Mouse (Mus musculus) embryonic facial prominence, embryonic 12.5 days (tissue): Measurements from ENCODE around the gene Olfr965. TPM values are rescaled to one million over a fixed set of nuclear protein-coding genes. Genes with fewer than 3 reads are reported as not detected.
"Not testable (repeated sequence)": the region's sequence is repeated elsewhere in the genome, so short reads cannot be mapped to it uniquely, and the experiment has no call there.

Experiments used
- ATAC-seq: fragments of 200-750 bp; cut with Nextera tagmentation; 2 replicates; pipeline ENCODE4 v1.8.0; 2017; ENCODE audit not compliant: insufficient number of reproducible peaks, insufficient read depth, low FRiP score, low TSS enrichment
- H3K27ac ChIP-seq: fragments of 300-500 bp; sonication (generic); 2 replicates; pipeline ENCODE4 v1.5.1; 2016; ENCODE audit warnings: mild to moderate bottlenecking
- H3K27me3 ChIP-seq: fragments of 300-500 bp; sonication (generic); 2 replicates; pipeline ENCODE4 v1.6.1; 2016; ENCODE audit warnings: mild to moderate bottlenecking, moderate library complexity
- H3K36me3 ChIP-seq: fragments of 300-500 bp; sonication (generic); 2 replicates; pipeline ENCODE4 v1.6.1; 2016; ENCODE audit warnings: mild to moderate bottlenecking
- H3K4me1 ChIP-seq: fragments of 300-500 bp; sonication (generic); 2 replicates; pipeline ENCODE4 v1.6.1; 2016
- H3K4me2 ChIP-seq: fragments of 300-500 bp; sonication (generic); replicated peaks from 2 replicates; pipeline ENCODE4 v1.6.1; 2016; ENCODE audit warnings: mild to moderate bottlenecking, moderate library complexity
- H3K4me3 ChIP-seq: fragments of 300-500 bp; sonication (generic); 2 replicates; pipeline ENCODE4 v1.5.1; 2016; ENCODE audit warnings: mild to moderate bottlenecking
- H3K9ac ChIP-seq: fragments of 300-500 bp; sonication (generic); 2 replicates; pipeline ENCODE4 v1.6.1; 2016; ENCODE audit warnings: mild to moderate bottlenecking, moderate library complexity
- H3K9me3 ChIP-seq: fragments of 300-500 bp; sonication (generic); 2 replicates; pipeline ENCODE4 v1.6.1; 2016; ENCODE audit warnings: mild to moderate bottlenecking, moderate library complexity
- WGBS: fragments of 180-500 bp; shearing (Covaris S2); methylation state at CpG from one replicate; pipeline ENCODE4 v1.1.7; 2016; 5-methylcytosine and 5-hydroxymethylcytosine counted together
- polyA plus RNA-seq: library from polyadenylated mRNA; unstranded; fragments of >200 nt; fragmentation: Nextera tagmentation; extraction: Ambion mirVana; gene quantifications from 2 replicates; pipeline ENCODE4 v1.2.1, GENCODE M21; 2016

Olfr965 gene
- polyA plus RNA-seq = not detected in 2 replicates

- H3K9me3 ChIP-seq = no peaks in the 10 kb centered on the region
- no peak within 1 kb of the TSS for H3K9ac ChIP-seq
- H3K27ac ChIP-seq = no peak within 1 kb of the TSS
- H3K36me3 ChIP-seq = no peaks in the 10 kb centered on the region
- no peak for ATAC-seq
- no peak within 1 kb of the TSS for H3K4me3 ChIP-seq
- H3K4me2 ChIP-seq = no peak within 1 kb of the TSS
- no peaks in the 10 kb centered on the region for H3K4me1 ChIP-seq
- H3K27me3 ChIP-seq = no peaks in the 10 kb centered on the region
Measured at GRCm38 (mm10) chr9:39711053-39711452, at the start of gene Olfr965. TSS of gene Olfr965 (plus strand) at chr9:39711353.

- no peaks in the 10 kb centered on the region for H3K9me3 ChIP-seq
- no peaks in the 10 kb centered on the region for H3K36me3 ChIP-seq
- WGBS = 84% methylated on average over 1 of the region's 1 CpGs
- H3K27me3 ChIP-seq = no peaks in the 10 kb centered on the region
- H3K4me3 ChIP-seq = no peak within 1 kb of the TSS
- H3K4me2 ChIP-seq = no peak within 1 kb of the TSS
- H3K4me1 ChIP-seq = no peaks in the 10 kb centered on the region
- no peak within 1 kb of the TSS for H3K27ac ChIP-seq
- ATAC-seq = no peak
- H3K9ac ChIP-seq = no peak within 1 kb of the TSS
Measured at GRCm38 (mm10) chr9:39666905-39667304, 44.2 kb upstream of the Olfr965 start, which contains the start of gene Olfr963. TSS of gene Olfr963 (plus strand) at chr9:39667205.

GRCm38 (mm10) chr9:39669723-39670122 is 41.4 kb upstream of the Olfr965 start:
- Histone ChIP-seq H3K9me3 (no peaks in the 10 kb centered on the region), H3K36me3 (no peaks in the 10 kb centered on the region), H3K4me1 (no peaks in the 10 kb centered on the region), H3K9ac (no peak overlapping the region), H3K27me3 (no peaks in the 10 kb centered on the region), H3K4me3 (no peak overlapping the region), H3K4me2 (no peak overlapping the region), H3K27ac (no peak overlapping the region)
- no peak for ATAC-seq
- WGBS = 80% methylated on average over 2 of the region's 2 CpGs

- no peaks in the 10 kb centered on the region for H3K27me3 ChIP-seq
- H3K9ac ChIP-seq = no peak overlapping the region
- H3K36me3 ChIP-seq = no peaks in the 10 kb centered on the region
- no peak for ATAC-seq
- no peak overlapping the region for H3K4me3 ChIP-seq
- no peak overlapping the region for H3K27ac ChIP-seq
- H3K9me3 ChIP-seq = no peaks in the 10 kb centered on the region
- WGBS = 82% methylated on average over 2 of the region's 2 CpGs
- no peak overlapping the region for H3K4me2 ChIP-seq
- no peaks in the 10 kb centered on the region for H3K4me1 ChIP-seq
Measured at GRCm38 (mm10) chr9:39674820-39675219, 36.3 kb upstream of the Olfr965 start.

GRCm38 (mm10) chr9:39678557-39678956 is 32.6 kb upstream of the Olfr965 start:
- no peaks in the 10 kb centered on the region for H3K36me3 ChIP-seq
- no peaks in the 10 kb centered on the region for H3K27me3 ChIP-seq
- WGBS = 97% methylated on average over 2 of the region's 2 CpGs
- H3K9me3 ChIP-seq = no peaks in the 10 kb centered on the region
- H3K4me1 ChIP-seq = no peaks in the 10 kb centered on the region
- ATAC-seq = no peak
- H3K27ac ChIP-seq = no peak overlapping the region
- no peak overlapping the region for H3K9ac ChIP-seq
- H3K4me3 ChIP-seq = no peak overlapping the region
- no peak overlapping the region for H3K4me2 ChIP-seq

GRCm38 (mm10) chr9:39679280-39679679 is 31.9 kb upstream of the Olfr965 start:
- ATAC-seq = no peak
- no peak overlapping the region for H3K4me3 ChIP-seq
- H3K9me3 ChIP-seq = no peaks in the 10 kb centered on the region
- no peaks in the 10 kb centered on the region for H3K4me1 ChIP-seq
- H3K4me2 ChIP-seq = no peak overlapping the region
- 44% methylated on average over 2 of the region's 2 CpGs for WGBS
- no peaks in the 10 kb centered on the region for H3K36me3 ChIP-seq
- H3K9ac ChIP-seq = no peak overlapping the region
- H3K27ac ChIP-seq = no peak overlapping the region
- H3K27me3 ChIP-seq = no peaks in the 10 kb centered on the region

- not testable (repeated sequence) for H3K4me1 ChIP-seq, H3K27me3 ChIP-seq, H3K36me3 ChIP-seq, H3K27ac ChIP-seq, H3K9me3 ChIP-seq, H3K9ac ChIP-seq, H3K4me2 ChIP-seq, ATAC-seq, H3K4me3 ChIP-seq
- 82% methylated on average over 8 of the region's 8 CpGs for WGBS
Measured at GRCm38 (mm10) chr9:39701123-39701522, 10.0 kb upstream of the Olfr965 start.

- H3K27me3 ChIP-seq = no peaks in the 10 kb centered on the region
- H3K27ac ChIP-seq = no peak within 1 kb of the TSS
- no peaks in the 10 kb centered on the region for H3K36me3 ChIP-seq
- no peak within 1 kb of the TSS for H3K4me2 ChIP-seq
- H3K4me1 ChIP-seq = no peaks in the 10 kb centered on the region
- H3K9me3 ChIP-seq = no peaks in the 10 kb centered on the region
- ATAC-seq = no peak
- no peak within 1 kb of the TSS for H3K4me3 ChIP-seq
- H3K9ac ChIP-seq = no peak within 1 kb of the TSS
Measured at GRCm38 (mm10) chr9:39707017-39707416, 4.1 kb upstream of the Olfr965 start, which contains the start of gene Olfr149. TSS of gene Olfr149 (minus strand) at chr9:39707117.

- Histone ChIP-seq H3K9me3 (no peaks in the 10 kb centered on the region), H3K4me3 (no peak overlapping the region), H3K4me2 (no peak overlapping the region), H3K27me3 (no peaks in the 10 kb centered on the region), H3K4me1 (no peaks in the 10 kb centered on the region), H3K9ac (no peak overlapping the region), H3K27ac (no peak overlapping the region), H3K36me3 (no peaks in the 10 kb centered on the region)
- ATAC-seq = no peak
- WGBS = 63% methylated on average over 3 of the region's 3 CpGs
Measured at GRCm38 (mm10) chr9:39708958-39709357, 2.2 kb upstream of the Olfr965 start.

GRCm38 (mm10) chr9:39730678-39731077 is 19.5 kb downstream of the Olfr965 start, which contains the start of gene Olfr150:
TSS of gene Olfr150 (plus strand) at chr9:39730978.
- H3K4me2 ChIP-seq = no peak within 1 kb of the TSS
- no peaks in the 10 kb centered on the region for H3K9me3 ChIP-seq
- H3K4me1 ChIP-seq = no peaks in the 10 kb centered on the region
- no peak within 1 kb of the TSS for H3K9ac ChIP-seq
- no peak within 1 kb of the TSS for H3K4me3 ChIP-seq
- H3K27me3 ChIP-seq = no peaks in the 10 kb centered on the region
- ATAC-seq = no peak
- no peaks in the 10 kb centered on the region for H3K36me3 ChIP-seq
- H3K27ac ChIP-seq = no peak within 1 kb of the TSS

GRCm38 (mm10) chr9:39740741-39741140 is 29.6 kb downstream of the Olfr965 start:
- Histone ChIP-seq H3K9me3 (no peaks in the 10 kb centered on the region), H3K4me1 (no peaks in the 10 kb centered on the region), H3K27me3 (no peaks in the 10 kb centered on the region), H3K4me3 (no peak overlapping the region), H3K4me2 (no peak overlapping the region), H3K27ac (no peak overlapping the region), H3K9ac (no peak overlapping the region), H3K36me3 (no peaks in the 10 kb centered on the region)
- ATAC-seq = no peak
- 81% methylated on average over 1 of the region's 1 CpGs for WGBS

- no peak within 1 kb of the TSS for H3K9ac ChIP-seq
- no peaks in the 10 kb centered on the region for H3K27me3 ChIP-seq
- H3K27ac ChIP-seq = no peak within 1 kb of the TSS
- no peak within 1 kb of the TSS for H3K4me3 ChIP-seq
- no peaks in the 10 kb centered on the region for H3K4me1 ChIP-seq
- H3K9me3 ChIP-seq = no peaks in the 10 kb centered on the region
- ATAC-seq = no peak
- no peak within 1 kb of the TSS for H3K4me2 ChIP-seq
- no peaks in the 10 kb centered on the region for H3K36me3 ChIP-seq
Measured at GRCm38 (mm10) chr9:39745949-39746348, 34.8 kb downstream of the Olfr965 start, which contains the start of gene Olfr967. TSS of gene Olfr967 (plus strand) at chr9:39746249.

- 89% methylated on average over 1 of the region's 1 CpGs for WGBS
- H3K4me3 ChIP-seq = no peak overlapping the region
- no peak overlapping the region for H3K4me2 ChIP-seq
- H3K4me1 ChIP-seq = no peaks in the 10 kb centered on the region
- no peak overlapping the region for H3K9ac ChIP-seq
- H3K27me3 ChIP-seq = no peaks in the 10 kb centered on the region
- H3K36me3 ChIP-seq = no peaks in the 10 kb centered on the region
- no peak overlapping the region for H3K27ac ChIP-seq
- ATAC-seq = no peak
- no peaks in the 10 kb centered on the region for H3K9me3 ChIP-seq
Measured at GRCm38 (mm10) chr9:39746428-39746827, 35.3 kb downstream of the Olfr965 start.
